Mouse (Mus musculus) left cerebral cortex, postnatal 14 days (tissue): ENCODE measurements around the gene Lrrn2. TPM values are rescaled to one million over a fixed set of nuclear protein-coding genes. Genes with fewer than 3 reads are reported as not detected.

Experiments
- DNase-seq, 2 experiments: peaks; one replicate each; pipeline ENCODE4 v3.0.0; 2021 to 2022; ENCODE audit warnings: low spot score in 2 of 2, mixed read lengths in 1 of 2
- intact Hi-C: fragments of 180-260 bp; cut with DNase I; formaldehyde crosslinking; loops from one replicate; pipeline ENCODE4 v1.15.1; 2025
- long read RNA-seq, 2 experiments: library from polyadenylated mRNA; stranded (forward); transcript quantifications; one replicate each; pipeline ENCODE4 v2.0.0; 2021
- total RNA-seq, 2 experiments: library from RNA; stranded (reverse); gene quantifications; 2 replicates each; pipeline ENCODE4 v1.2.3; 2021

Gene Lrrn2
- 100 to 1,000 TPM in 1 of 2 experiments, 10 to 100 TPM in 1; 96.6 to 112 TPM for total RNA-seq
- long read RNA-seq, experiment 1, transcript Lrrn2-201 (2 exons, 3,428 nt), result major isoform, 108 of 154 reads
- long read RNA-seq, experiment 1, partial matches to known transcripts, result 43 of 154 reads
- long read RNA-seq, experiment 1, other reads (novel, unspliced or antisense), result 3 of 154 reads
- long read RNA-seq, experiment 2, transcript Lrrn2-201 (2 exons, 3,428 nt), result major isoform, 89 of 127 reads
- long read RNA-seq, experiment 2, partial matches to known transcripts, result 35 of 127 reads
- long read RNA-seq, experiment 2, other reads (novel, unspliced or antisense), result 2 of 127 reads

GRCm38 (mm10) chr1:132880161-132881005, at the start of gene Lrrn2:
Lrrn2 (plus strand) TSS chr1:132880273.
- intact Hi-C loops, result loop anchor here (5.0 to 10.0 kb wide), 3 partner anchors 54 to 118 kb away; no protein-coding TSS in a partner anchor

DNA sequence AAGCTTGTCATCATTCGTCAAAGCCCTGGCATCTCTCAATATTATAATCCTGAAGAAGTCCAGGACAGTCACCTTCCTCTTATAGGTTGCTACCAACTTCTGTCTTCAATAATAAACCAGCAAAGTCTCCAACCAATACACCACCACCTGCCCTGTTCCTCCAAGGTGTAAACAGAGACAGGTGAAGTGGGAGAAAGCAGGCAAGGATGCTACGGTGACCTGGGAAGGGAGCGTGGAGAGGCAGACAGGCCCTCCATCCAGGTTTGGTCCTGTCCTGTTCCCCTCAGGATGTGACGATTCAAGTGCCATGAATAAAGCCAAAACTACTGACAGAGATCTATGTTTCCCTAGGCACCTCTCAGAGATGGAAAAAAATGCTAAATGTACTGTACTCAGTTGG, 48.1 kb upstream of the Lrrn2 start:
- intact Hi-C loops, result no loop called here
- no peak for DNase-seq

More at GRCm38 (mm10) chr1:132880161-132881005, at the start of gene Lrrn2:
- peak; percentile 76 to 78 for DNase-seq

DNA sequence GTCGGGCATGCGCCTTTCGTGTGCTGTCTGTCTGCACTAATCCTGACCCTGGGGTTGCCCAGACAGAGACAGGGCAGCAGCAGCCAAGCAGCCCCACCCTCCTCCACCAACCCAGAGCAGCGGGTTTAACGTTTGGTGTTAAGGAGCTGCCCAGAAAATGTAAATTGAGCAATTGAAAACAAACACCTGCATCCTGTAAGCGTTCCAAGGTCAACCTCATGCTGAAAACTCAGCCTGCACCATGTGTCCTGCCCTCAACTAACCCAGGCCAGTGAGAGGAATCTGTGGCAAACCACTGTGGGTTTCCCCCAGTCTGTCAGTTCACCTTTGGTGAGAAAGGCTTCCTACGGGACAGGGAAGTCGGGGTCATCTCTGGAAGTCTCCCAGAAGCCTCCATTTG, 46.0 kb upstream of the Lrrn2 start:
- DNase-seq, result no peak
- intact Hi-C loops, result no loop called here

DNA sequence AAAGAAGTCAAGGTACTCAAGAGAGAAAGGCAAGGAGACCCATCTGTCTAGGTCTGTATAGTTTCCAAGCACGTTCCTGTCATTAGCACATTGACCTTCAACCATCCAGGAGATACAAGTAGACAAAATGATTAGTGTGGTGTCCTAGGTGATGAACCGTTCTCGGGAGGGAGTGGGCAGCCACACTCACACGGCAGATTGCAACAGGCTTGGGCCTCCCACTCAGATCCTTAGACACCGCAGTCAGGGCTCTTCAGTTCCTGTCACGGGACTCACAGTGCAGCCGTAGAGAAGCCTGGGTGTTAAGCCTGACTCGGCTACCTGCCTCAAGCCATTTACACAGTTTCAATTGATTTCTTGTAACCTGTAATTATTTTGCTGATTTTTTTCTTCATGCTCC, 43.2 kb upstream of the Lrrn2 start:
- DNase-seq, result no peak
- intact Hi-C loops, result no loop called here

- DNase-seq, result no peak
- intact Hi-C loops, result no loop called here
These were observed 42.4 kb upstream of the Lrrn2 start for GRCm38 (mm10) chr1:132837691-132838090.

DNA sequence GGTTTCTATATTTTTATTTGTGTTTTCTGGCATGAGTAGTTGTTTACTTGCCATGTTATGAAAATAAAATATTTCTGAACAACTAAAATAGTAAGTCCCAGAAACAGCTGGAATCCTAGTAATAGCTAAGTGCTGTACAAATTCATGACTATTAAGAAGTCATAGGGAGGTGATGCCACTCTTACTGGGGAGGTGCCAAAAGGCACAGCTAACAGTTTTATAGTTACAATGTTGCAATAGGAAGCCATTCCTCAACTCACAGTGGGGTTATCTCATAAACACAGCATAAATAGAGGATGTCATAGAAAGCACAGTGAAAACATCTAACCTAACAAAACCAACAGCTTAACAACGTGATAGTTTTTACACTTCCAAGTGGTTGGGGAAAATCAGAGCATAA, 41.7 kb upstream of the Lrrn2 start:
- intact Hi-C loops, result no loop called here
- DNase-seq, result no peak

- intact Hi-C loops, result no loop called here
- DNase-seq, result no peak
These were observed 36.5 kb upstream of the Lrrn2 start for GRCm38 (mm10) chr1:132843612-132844011.

DNA sequence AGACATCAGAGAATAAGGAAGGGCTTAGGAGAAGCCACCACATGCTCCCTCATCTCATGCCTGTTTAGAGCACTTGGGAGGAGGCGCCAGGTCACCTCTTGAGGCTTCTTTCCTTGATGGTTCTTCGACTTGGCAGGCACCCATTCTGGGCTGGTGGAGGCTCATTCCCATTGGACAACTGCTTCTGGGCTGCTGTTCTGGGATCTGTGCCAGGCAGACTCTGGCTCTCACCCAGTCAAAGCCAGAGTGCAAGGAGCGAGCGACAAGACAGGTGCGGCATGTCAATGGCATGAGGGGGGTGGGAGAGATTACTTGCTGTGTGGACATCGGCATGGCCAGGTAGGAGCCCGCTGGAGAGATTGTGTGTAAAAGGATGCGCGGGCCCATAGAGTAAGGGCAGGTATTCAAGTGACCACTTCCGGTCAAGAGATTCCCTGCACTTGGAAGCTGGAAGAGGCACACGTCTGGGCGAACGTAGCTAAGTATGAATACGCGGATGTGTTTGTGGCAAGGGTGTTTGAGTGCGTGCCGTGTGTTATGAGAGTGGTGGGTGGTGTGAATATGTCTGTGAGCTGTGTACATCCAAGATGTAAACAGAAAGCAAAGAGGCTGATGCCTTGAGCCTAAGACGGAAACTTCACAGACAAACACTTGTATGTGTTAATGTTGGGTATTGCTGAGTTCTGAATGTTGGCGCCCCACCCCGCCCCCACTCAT, 35.8 kb upstream of the Lrrn2 start:
- intact Hi-C loops, result no loop called here
- peak; percentile 50 to 63 for DNase-seq

- no peak for DNase-seq
- intact Hi-C loops, result no loop called here
These were observed 34.3 kb upstream of the Lrrn2 start for GRCm38 (mm10) chr1:132845766-132846165.

- intact Hi-C loops, result no loop called here
- DNase-seq, result no peak
These were observed 29.3 kb upstream of the Lrrn2 start for GRCm38 (mm10) chr1:132850809-132851208.

DNA sequence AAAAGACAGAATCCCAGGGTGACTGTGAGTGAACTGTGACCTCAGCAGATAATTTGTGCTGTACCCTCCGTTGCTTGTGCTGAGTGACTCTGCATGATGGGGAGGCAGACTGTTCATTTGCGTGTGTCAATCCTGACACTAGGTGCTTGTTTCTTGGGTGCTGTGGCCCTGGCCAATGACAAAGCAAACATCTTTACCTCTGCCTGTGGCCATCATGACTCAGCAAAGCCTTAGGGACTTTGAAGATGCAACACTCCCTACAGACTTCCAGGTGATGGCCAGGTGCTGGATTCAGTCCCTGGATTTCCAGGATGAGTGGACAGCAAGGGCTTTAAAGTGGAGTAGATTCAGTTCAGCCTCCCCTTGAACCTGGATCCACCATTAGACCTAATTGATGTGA, 28.8 kb upstream of the Lrrn2 start:
- DNase-seq, result no peak
- intact Hi-C loops, result no loop called here

DNA sequence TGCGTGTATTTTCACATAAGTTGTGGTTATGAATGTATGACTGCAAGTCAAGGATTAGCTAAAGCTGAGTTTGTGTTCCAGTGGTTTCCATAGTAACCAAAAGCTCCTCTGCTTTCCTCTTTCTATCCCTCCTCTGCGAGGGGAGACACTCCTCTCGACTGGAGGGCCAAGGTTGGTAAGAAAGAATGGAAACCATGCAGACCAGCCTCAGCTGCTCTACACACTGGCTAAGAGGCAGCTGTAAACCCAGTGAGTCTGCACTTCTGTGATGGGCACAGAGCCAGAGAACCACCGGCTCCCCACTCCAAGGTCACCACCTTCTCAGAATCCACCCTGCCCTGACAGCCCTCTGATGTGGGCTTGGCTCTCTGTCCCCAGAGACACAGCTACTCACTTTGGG, 28.3 kb upstream of the Lrrn2 start:
- intact Hi-C loops, result no loop called here
- peak in 1 of 2 experiments; percentile 49 for DNase-seq

GRCm38 (mm10) chr1:132853312-132853711, 26.8 kb upstream of the Lrrn2 start:
- intact Hi-C loops, result no loop called here
- peak; percentile 45 to 68 for DNase-seq

- peak; percentile 65 to 73 for DNase-seq
- intact Hi-C loops, result no loop called here
These were observed 21.3 kb upstream of the Lrrn2 start for GRCm38 (mm10) chr1:132858516-132859383.

DNA sequence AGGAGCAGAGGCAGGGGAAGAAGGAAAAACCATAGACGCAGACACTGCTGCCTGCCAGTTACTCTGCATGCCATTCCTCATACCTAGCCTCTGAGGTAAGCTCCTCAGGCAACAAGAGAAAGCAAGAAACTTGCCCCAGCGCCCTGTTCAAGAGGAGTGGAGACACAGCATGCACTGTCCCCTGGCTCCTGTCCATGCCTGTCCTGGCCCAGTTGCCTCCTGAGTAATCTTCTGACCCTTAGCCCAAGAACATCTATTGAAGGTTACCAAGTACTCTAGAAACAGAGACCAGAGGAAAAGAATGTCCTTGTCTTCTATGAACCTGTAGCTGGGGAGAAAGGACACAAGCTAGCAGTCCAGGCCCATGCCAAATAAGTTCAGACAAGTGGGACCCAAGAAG, 15.9 kb upstream of the Lrrn2 start:
- intact Hi-C loops, result no loop called here
- DNase-seq, result no peak

DNA sequence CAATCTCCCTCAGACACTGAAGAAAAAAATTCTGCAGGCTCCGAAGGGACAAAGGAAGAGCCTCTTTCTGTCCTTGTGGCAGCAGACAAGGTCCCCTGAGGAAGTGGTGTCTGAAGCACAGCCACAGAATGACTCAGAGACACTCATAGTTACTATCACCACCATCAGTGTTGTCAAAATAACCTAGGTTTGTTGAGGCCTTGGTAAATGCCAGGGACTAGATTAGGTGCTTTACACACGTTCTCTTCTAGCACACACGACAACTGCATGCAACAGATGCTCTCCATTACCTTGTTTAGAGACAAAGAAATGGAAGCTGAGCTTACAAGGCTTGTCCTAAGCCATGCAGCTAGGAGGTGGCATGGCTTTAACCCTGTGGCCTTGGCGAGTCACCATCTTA, 14.5 kb upstream of the Lrrn2 start:
- no peak for DNase-seq
- intact Hi-C loops, result no loop called here

- DNase-seq, result no peak
- intact Hi-C loops, result no loop called here
These were observed 9.7 kb upstream of the Lrrn2 start for GRCm38 (mm10) chr1:132870327-132870726.

GRCm38 (mm10) chr1:132878951-132879610, 992 bp upstream of the Lrrn2 start:
- no peak for DNase-seq
- intact Hi-C loops, result no loop called here

DNA sequence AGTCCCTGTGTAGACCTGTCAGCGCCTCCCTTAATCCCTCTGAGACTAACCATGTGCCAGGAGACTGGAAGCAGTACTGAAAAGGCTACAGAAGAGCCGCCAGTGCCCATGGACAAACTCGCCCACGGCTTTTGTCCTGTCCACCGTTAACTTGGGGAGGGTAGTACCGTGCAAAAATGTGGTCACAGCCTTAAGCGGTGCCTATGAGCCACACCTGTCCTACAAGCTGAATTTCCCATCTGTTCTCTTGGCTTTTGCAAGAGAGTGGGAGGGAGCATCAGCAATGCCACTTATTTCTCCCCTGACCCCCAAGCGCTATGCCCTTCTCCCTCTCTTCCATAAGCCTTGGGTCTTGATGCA, 292 bp upstream of the Lrrn2 start:
- intact Hi-C loops, result loop anchor here (5.0 to 10.0 kb wide), 3 partner anchors 55 to 117 kb away; no protein-coding TSS in a partner anchor
- DNase-seq, result no peak
